Mouse (Mus musculus): ENCODE measurements around the gene Cd37.

The Cd37 gene

GRCm38 (mm10) chr7:45235656-45236180 lies 3.2 kb downstream of the Cd37 start:
- in situ Hi-C loops (cut with MboI; ENCODE audit: unreplicated experiment in 2 of 2): loop anchor here in 1 of 2 experiments (5.0 kb wide), 1 partner anchor 33 kb away; the partner anchor contains the start of gene Ccdc155

- in situ Hi-C loops (cut with MboI; ENCODE audit: unreplicated experiment in 2 of 2): loop anchor here in 1 of 2 experiments (5.0 kb wide), 1 partner anchor 33 kb away; the partner anchor contains the start of gene Ccdc155
Measured at GRCm38 (mm10) chr7:45234922-45235571, 3.9 kb downstream of the Cd37 start.

DNA sequence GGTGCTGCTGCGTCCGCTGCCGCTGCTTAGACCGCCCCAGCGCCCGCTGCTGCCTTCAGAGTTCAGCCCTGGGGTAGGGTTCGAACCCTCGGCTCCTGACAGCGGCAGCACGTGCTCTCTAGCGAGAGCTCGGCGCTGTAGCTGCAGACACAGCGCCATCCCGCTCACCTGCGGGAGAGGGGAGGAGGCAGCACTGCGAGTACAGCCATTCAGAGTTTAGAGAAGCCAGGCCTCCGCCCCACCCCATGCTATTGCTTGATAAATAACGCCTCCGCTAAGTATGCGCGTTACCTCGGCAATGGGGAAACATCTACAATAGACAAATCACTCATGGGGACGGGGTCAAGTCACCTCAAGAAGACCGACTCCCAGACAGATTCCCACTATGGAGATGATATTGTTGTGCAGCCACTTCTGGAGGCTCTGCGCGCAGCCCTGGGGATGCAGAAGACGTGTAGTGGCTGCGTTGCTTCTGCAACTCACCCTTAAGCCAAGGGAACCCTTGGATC lies 4.5 kb downstream of the Cd37 start:
- in situ Hi-C loops (cut with MboI; ENCODE audit: unreplicated experiment in 2 of 2): no loop called here

GRCm38 (mm10) chr7:45233580-45234332 lies 5.2 kb downstream of the Cd37 start:
- in situ Hi-C loops (cut with MboI; ENCODE audit: unreplicated experiment in 2 of 2): no loop called here

DNA sequence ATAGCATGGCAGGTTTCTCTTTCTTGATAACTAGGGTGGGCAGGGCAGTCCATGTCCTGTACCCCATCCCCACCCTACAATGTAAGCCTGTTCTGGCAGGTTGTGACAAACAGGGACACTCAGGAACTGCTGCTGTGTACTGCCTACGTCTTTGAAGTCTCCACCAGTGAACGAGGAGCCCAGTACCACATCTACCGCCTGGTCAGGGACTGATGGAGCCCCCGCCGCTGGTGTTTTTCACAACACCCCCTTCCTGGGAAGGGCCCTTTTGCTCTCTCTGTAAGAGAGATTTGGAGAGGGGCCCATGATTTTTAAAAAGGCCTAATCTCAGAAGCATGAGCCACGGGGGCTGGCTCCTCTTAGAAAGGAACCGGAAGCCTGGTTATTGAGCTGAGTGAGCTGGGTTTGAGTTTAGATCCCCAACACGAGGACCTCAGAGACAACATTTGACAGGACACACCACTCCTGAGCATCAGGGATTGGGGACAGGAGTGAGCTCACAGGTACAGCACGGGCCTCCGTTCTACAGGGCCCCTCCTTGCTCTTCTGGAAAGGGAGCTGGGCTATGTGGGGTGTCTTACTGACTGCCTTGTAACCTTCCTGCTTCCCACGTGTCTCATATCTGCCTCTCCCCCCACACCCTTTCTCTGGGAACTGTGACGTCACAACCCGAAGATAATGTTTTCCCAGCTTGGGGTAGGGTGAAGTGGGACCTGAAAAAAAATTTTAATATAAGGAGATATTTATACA lies 6.0 kb downstream of the Cd37 start:
- in situ Hi-C loops (cut with MboI; ENCODE audit: unreplicated experiment in 2 of 2): no loop called here

- in situ Hi-C loops (cut with MboI; ENCODE audit: unreplicated experiment in 2 of 2): no loop called here
Measured at GRCm38 (mm10) chr7:45231941-45232340, 7.0 kb downstream of the Cd37 start.

DNA sequence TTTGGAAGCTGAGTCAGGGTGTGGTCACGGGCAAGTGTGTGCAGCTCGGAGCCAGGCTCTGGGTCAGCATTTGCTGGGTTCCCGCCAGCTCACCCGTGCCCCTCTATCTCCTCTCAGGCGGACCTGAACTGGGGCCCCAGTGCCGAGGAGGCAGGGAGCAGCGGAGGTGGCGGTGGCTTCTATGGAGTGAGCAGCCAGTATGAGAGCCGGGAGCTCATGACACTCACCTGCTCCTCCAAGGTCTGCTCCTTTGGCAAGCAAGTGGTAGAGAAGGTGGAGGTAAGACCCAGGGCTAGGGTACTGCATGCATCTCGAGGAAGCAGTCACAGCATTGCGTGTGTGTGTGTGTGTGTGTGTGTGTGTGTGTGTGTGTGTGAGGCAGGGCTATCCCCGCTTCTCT lies 7.7 kb downstream of the Cd37 start:
- in situ Hi-C loops (cut with MboI; ENCODE audit: unreplicated experiment in 2 of 2): no loop called here

DNA sequence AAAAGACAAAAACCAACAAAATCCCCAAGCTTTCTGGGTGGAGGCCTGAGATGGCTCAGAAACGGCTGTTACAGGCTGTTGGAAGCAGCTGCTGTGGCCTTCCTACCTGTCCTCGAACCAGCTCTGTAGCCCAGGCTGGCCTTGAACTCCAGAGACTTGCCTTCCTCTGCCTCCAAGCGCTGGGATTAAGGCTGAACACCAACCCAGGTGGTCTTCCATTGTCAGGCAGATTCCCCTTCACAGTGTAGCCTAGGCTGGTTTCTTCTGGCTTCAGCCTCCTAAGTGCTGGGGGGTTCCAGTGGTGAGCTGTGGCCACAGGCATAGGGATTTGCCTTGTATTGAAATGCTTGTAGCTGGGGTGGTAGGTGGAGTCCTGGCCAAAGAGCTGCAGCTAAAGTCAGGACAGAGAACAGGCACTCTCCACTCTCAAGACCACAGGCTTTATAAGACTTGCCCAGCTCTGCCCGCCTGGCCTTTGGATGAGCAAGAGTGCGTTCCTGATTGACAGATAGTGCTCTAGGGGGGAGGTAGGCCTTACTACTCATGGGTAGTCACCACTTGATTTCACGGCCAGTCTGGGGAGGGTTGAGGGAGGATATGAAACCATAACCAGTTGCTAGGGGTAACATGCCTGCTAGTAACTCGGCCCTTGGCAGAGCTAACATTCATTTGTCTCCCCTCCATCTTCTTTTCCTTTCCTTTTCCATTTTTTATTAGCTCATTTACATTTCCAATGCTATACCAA lies 9.3 kb downstream of the Cd37 start:
- in situ Hi-C loops (cut with MboI; ENCODE audit: unreplicated experiment in 2 of 2): no loop called here

DNA sequence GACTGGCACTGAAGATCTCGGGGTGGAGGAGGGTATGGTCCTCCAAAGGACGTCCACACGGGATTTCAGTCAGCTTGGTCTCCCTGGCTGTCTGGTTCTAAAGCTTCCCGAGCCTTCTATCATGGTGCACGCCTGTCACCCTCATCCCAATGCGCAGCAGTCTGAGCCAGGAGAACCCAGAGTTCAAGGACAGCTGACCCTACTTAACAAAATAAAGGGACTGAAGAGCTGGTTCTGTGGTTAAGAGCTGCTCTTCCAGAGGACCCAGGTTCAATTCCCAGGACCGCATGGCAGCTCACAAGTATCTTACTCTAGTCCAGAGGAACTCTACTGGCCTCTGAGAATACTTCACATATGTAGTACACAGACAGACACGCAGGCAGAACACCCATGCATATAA lies 9.9 kb downstream of the Cd37 start:
- in situ Hi-C loops (cut with MboI; ENCODE audit: unreplicated experiment in 2 of 2): no loop called here

DNA sequence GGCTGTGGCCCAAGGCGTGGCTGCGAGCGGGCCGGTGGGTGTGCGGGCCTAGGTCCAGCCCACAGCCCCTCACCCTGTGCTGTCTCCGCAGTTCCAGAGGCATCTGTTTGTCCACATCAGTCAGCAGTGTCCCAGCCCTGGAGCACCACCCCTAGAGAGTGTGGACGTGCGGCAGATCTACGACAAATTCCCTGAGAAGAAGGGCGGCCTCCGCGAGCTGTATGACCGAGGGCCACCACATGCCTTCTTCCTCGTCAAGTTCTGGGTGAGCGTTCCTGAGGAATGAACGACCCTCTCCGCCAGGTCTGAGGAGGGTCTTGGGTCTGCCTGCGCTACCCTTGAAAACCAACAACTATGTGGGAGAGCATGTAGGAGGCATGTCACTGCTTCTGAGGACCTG lies 10.4 kb downstream of the Cd37 start:
- in situ Hi-C loops (cut with MboI; ENCODE audit: unreplicated experiment in 2 of 2): no loop called here

DNA sequence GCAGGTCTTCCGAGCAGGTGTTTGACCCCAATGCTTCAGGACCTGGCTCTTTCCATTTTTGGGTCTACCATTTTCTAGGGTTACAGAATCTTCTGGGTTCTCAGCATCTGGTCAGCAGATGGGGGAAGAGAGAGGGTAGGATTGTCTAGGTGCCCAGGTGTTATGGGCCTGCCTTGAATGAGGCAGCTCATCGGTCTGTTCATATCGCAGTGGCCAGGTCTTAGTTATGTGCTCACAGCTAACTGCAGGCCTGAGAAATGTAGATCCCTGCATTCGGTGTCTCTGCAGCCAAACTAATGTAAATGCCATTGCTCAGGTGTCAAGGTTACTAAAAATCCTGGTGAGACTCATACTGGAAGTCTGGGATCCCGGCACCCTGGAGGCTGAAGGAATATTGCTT lies 12.5 kb downstream of the Cd37 start:
- in situ Hi-C loops (cut with MboI; ENCODE audit: unreplicated experiment in 2 of 2): no loop called here

GRCm38 (mm10) chr7:45224826-45225225 lies 14.1 kb downstream of the Cd37 start:
- in situ Hi-C loops (cut with MboI; ENCODE audit: unreplicated experiment in 2 of 2): no loop called here

GRCm38 (mm10) chr7:45221680-45222079 lies 17.2 kb downstream of the Cd37 start:
- in situ Hi-C loops (cut with MboI; ENCODE audit: unreplicated experiment in 2 of 2): no loop called here

GRCm38 (mm10) chr7:45216442-45217183 lies 22.3 kb downstream of the Cd37 start:
- in situ Hi-C loops (cut with MboI; ENCODE audit: unreplicated experiment in 2 of 2): no loop called here

- in situ Hi-C loops (cut with MboI; ENCODE audit: unreplicated experiment in 2 of 2): no loop called here
Measured at GRCm38 (mm10) chr7:45215673-45216441, 23.1 kb downstream of the Cd37 start, which contains the start of gene Tead2. Gene Tead2 (plus strand): TSS chr7:45215753.

DNA sequence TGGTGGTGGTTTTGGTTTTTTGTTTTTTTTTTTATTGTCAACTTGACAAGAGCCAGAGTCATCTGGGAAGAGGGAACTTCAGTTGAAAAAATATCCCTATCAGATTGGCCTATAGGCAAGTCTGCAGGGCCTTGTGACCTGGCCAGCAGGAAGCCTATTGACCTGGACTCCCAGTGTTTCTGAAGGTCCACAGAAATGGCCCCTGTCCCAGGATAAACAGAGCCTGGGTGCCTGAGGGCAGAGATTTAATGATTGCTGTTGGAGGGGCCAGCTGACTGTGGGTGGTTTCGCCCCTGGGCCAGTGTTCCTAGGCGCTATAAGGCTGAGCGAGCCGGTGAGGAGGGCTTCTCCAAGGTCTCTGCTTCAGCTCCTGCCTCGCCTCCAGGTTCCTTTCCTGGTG lies 25.2 kb downstream of the Cd37 start:
- in situ Hi-C loops (cut with MboI; ENCODE audit: unreplicated experiment in 2 of 2): no loop called here

DNA sequence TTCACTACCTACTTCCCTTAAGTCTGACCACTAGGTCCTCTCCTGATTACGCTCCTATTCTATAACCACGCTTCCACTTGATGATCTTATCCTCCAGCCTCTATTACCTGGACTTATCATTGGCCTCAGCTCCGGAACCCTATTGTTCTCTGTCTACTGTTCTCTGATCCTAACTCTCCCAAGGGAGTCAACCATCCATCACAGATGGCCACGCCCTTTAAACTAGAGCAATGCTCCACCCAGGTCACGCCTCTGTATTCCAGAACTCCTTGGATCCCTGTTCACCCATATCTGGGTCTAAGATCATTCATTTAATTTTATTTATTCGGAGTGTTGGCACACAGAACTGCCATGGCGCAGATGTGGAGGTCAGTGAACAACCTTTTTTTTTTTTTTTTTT lies 26.6 kb downstream of the Cd37 start:
- in situ Hi-C loops (cut with MboI; ENCODE audit: unreplicated experiment in 2 of 2): no loop called here

DNA sequence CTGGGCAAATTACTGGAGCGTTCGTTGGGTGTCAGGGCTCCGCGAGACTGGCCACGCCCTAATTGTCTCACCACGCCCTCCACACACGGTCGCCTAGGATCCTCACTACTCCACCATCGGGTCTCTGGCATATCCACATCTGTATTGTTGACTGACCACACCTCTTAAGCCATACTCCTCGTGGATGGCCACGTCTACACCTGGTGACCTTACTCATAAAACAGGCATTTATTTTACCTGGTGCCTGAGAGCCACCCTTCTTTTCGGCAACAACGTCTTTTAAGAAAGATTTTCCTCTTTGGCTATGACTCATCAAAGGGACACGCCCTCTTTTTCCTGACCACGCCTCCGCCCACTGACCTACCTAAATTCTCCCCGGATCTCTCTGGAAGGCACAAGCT lies 27.1 kb downstream of the Cd37 start, which contains the start of gene Dkkl1:
TSS of gene Dkkl1 (minus strand) at position 297 of the 401 bp plus-strand sequence.
- in situ Hi-C loops (cut with MboI; ENCODE audit: unreplicated experiment in 2 of 2): no loop called here

DNA sequence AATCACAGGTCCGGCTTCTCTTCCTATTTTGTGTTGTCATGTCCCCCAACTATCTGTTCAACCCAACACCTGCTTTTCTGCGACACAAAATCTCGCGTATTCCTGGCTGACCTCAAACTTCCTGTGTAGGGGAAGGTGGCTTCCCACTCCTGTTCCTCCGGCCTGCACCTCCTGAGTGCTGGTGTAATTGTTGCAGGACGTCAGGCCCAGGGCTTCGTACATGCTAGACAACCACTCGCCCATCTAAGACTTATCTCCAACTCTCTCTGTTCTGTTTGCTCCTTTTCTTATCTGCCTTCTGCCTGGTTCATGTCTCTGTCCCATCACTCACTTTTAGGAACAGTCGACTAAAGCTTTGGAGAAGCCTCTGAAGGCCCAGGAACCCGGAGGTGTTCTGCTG lies 27.8 kb downstream of the Cd37 start:
- in situ Hi-C loops (cut with MboI; ENCODE audit: unreplicated experiment in 2 of 2): no loop called here
